Mouse (Mus musculus) stomach, postnatal 0 days (tissue): ENCODE results near the gene Slc5a10.

Experiments
- CTCF ChIP-seq: IDR thresholded peaks from 2 replicates; pipeline ENCODE4 v1.5.1; 2016; ENCODE audit warnings: antibody characterized with exemption, low read depth, mild to moderate bottlenecking, moderate library complexity
- EP300 ChIP-seq: optimal IDR thresholded peaks from 2 replicates; pipeline ENCODE3; 2016; ENCODE audit warnings: antibody characterized with exemption

- TF ChIP-seq CTCF (no peak), EP300 (no peak)
Measured at GRCm38 (mm10) chr11:61639601-61640177, 80.9 kb downstream of the Slc5a10 start.
